Comparison of ENCODE assay signal across 8 mouse cellular contexts in genomic region chr2:118763469-118763868, GRCm38 (mm10). TPM values are rescaled to one million over a fixed set of nuclear protein-coding genes. Genes with fewer than 3 reads are reported as not detected.
DNase-seq lines count a peak whose midpoint lies in the region; ATAC-seq and TF ChIP-seq lines count a peak whose summit lies in the region.

No protein-coding gene starts in this region.

- H3K9ac ChIP-seq in stomach, embryonic 16.5 days (ENCODE audit: low read length), result no peak overlapping the region; the same call in 1 of the 2 replicates

- peaks cover 27% of the 10 kb centered on the region for H3K4me1 ChIP-seq in brown adipose tissue, adult 24 weeks (ENCODE audit: control insufficient read depth, insufficient read depth, insufficient read length, low read length)
- H3K4me1 ChIP-seq in stomach, embryonic 16.5 days (ENCODE audit: control insufficient read depth, insufficient read depth, low read length), result peaks cover 41% of the 10 kb centered on the region

- intact Hi-C loops in left cerebral cortex, adult 2 months (cut with DNase I), result loop anchor here (5.0 kb wide), 1 partner anchor 119 kb away; no protein-coding TSS in a partner anchor
- intact Hi-C loops in heart, postnatal 36 days (cut with DNase I), result loop anchor here (5.0 kb wide), 1 partner anchor 214 kb away; no protein-coding TSS in a partner anchor
- intact Hi-C loops in left cerebral cortex, postnatal 25 days (cut with DNase I), result loop anchor here (2.0 kb wide), 1 partner anchor 119 kb away; no protein-coding TSS in a partner anchor

- H3K27ac ChIP-seq in left cerebral cortex, adult 2 months, result peak overlapping the region; percentile 87
- H3K27ac ChIP-seq in brown adipose tissue, adult 24 weeks (replicated peaks; ENCODE audit: low read depth, low read length), result peak overlapping the region; percentile 89
- peak overlapping the region; percentile 98 for H3K27ac ChIP-seq in stomach, embryonic 16.5 days (ENCODE audit: low read length)

- TF ChIP-seq CTCF in left cerebral cortex, adult 2 months (IDR thresholded peaks at IDR 0.05), result no peak

- no peaks in the 10 kb centered on the region for H3K9me3 ChIP-seq in stomach, embryonic 16.5 days (replicated peaks; ENCODE audit: control insufficient read depth, low read length)

- no peak overlapping the region for H3K4me3 ChIP-seq in left cerebral cortex, adult 2 months
- no peak overlapping the region for H3K4me3 ChIP-seq in brown adipose tissue, adult 24 weeks (ENCODE audit: insufficient read depth, low read depth, low read length)
- no peak overlapping the region for H3K4me3 ChIP-seq in stomach, embryonic 16.5 days (replicated peaks; ENCODE audit: low read length)

- H3K4me2 ChIP-seq in stomach, embryonic 16.5 days (ENCODE audit: low read depth, low read length), result no peak overlapping the region

- DNase-seq in left cerebral cortex, adult 2 months (ENCODE audit: extremely low spot score in 1 of 2, low spot score in 2 of 2), result peak; percentile 46 to 55
- DNase-seq in left cerebral cortex, adult 8-10 months (ENCODE audit: low spot score in 2 of 2), result no peak
- DNase-seq in heart, postnatal 36 days, result peak; percentile 46 to 49
- peak; percentile 44 to 87 for DNase-seq in left cerebral cortex, postnatal 25 days (ENCODE audit: low spot score in 2 of 2)
- no peak for DNase-seq in cerebellum, postnatal 14 days
- no peak for DNase-seq in adrenal gland, adult 8-10 months

- WGBS in stomach, embryonic 16.5 days, result 57% methylated on average over 7 of the region's 7 CpGs

- no peak for ATAC-seq in stomach, embryonic 16.5 days (ENCODE audit: insufficient read depth, low FRiP score)

- H3K36me3 ChIP-seq in stomach, embryonic 16.5 days (ENCODE audit: control insufficient read depth, insufficient read depth, low read length), result no peaks in the 10 kb centered on the region

- H3K27me3 ChIP-seq in stomach, embryonic 16.5 days (ENCODE audit: control insufficient read depth, insufficient read depth, low read length), result no peaks in the 10 kb centered on the region

RNA-seq across cellular contexts. Expression of gene Ccdc9b, which starts 1.0 kb away (rescaled TPM):
- 1 to 10 TPM; 4.0 to 4.7 TPM for total RNA-seq in left cerebral cortex, adult 2 months (2021)
- total RNA-seq in left cerebral cortex, adult 8-10 months (2022), result 1 to 10 TPM; 4.2 to 6.3 (median 5.7) TPM
- 4.0 and 4.8 TPM in 2 replicates for polyA plus RNA-seq in brown adipose tissue, adult 24 weeks (2012; ENCODE audit: insufficient read depth, insufficient read length, missing spikeins)
- total RNA-seq in heart, postnatal 36 days (2021), result 10 to 100 TPM; 24.1 to 28.3 TPM
- total RNA-seq in left cerebral cortex, postnatal 25 days (2021), result 1 to 10 TPM; 3.7 to 3.8 TPM
- polyA plus RNA-seq in stomach, embryonic 16.5 days (2015; fragmentation: Nextera tagmentation; extraction: Ambion mirVana), result 2.9 and 4.0 TPM in 2 replicates
- total RNA-seq in adrenal gland, adult 8-10 months (2022), result 10 to 100 TPM in 2 of 4 experiments, 1 to 10 TPM in 2; 5.3 to 18.8 (median 11.2) TPM

RNA-seq across cellular contexts. Expression of gene Phgr1, which starts 9.1 kb away (rescaled TPM):
- total RNA-seq in left cerebral cortex, adult 2 months (2021), result not detected
- not detected for total RNA-seq in left cerebral cortex, adult 8-10 months (2022)
- not detected in 2 replicates for polyA plus RNA-seq in brown adipose tissue, adult 24 weeks (2012; ENCODE audit: insufficient read depth, insufficient read length, missing spikeins)
- not detected for total RNA-seq in heart, postnatal 36 days (2021)
- total RNA-seq in left cerebral cortex, postnatal 25 days (2021), result not detected
- polyA plus RNA-seq in stomach, embryonic 16.5 days (2015; fragmentation: Nextera tagmentation; extraction: Ambion mirVana), result 22.2 and 38.3 TPM in 2 replicates
- total RNA-seq in adrenal gland, adult 8-10 months (2022), result not detected

RNA-seq across cellular contexts. Expression of gene Disp2, which starts 16.1 kb away (rescaled TPM):
- total RNA-seq in left cerebral cortex, adult 2 months (2021), result 100 to 1,000 TPM; 197 to 209 TPM
- total RNA-seq in left cerebral cortex, adult 8-10 months (2022), result 100 to 1,000 TPM; 179 to 192 (median 185) TPM
- polyA plus RNA-seq in brown adipose tissue, adult 24 weeks (2012; ENCODE audit: insufficient read depth, insufficient read length, missing spikeins), result 0.32 and 0.38 TPM in 2 replicates
- under 1 TPM; 0.03 to 0.06 TPM for total RNA-seq in heart, postnatal 36 days (2021)
- 100 to 1,000 TPM; 186 to 188 TPM for total RNA-seq in left cerebral cortex, postnatal 25 days (2021)
- 2.1 and 2.5 TPM in 2 replicates for polyA plus RNA-seq in stomach, embryonic 16.5 days (2015; fragmentation: Nextera tagmentation; extraction: Ambion mirVana)
- total RNA-seq in adrenal gland, adult 8-10 months (2022), result 10 to 100 TPM; 43.7 to 68.9 (median 51.7) TPM

RNA-seq across cellular contexts. Expression of gene Inafm2, which starts 17.9 kb away (rescaled TPM):
- 10 to 100 TPM; 42.7 to 47.9 TPM for total RNA-seq in left cerebral cortex, adult 2 months (2021)
- total RNA-seq in left cerebral cortex, adult 8-10 months (2022), result 10 to 100 TPM; 45.3 to 49.6 (median 47.4) TPM
- polyA plus RNA-seq in brown adipose tissue, adult 24 weeks (2012; ENCODE audit: insufficient read depth, insufficient read length, missing spikeins), result 41.7 and 48.7 TPM in 2 replicates
- 10 to 100 TPM; 27.2 to 29.6 TPM for total RNA-seq in heart, postnatal 36 days (2021)
- total RNA-seq in left cerebral cortex, postnatal 25 days (2021), result 10 to 100 TPM; 38.3 to 39.7 TPM
- polyA plus RNA-seq in stomach, embryonic 16.5 days (2015; fragmentation: Nextera tagmentation; extraction: Ambion mirVana), result 26.0 and 28.5 TPM in 2 replicates
- total RNA-seq in adrenal gland, adult 8-10 months (2022), result 10 to 100 TPM; 36.3 to 48.6 (median 39.9) TPM

RNA-seq across cellular contexts. Expression of gene Plcb2, which starts 35.2 kb away (rescaled TPM):
- 1 to 10 TPM; 2.3 to 3.2 TPM for total RNA-seq in left cerebral cortex, adult 2 months (2021)
- 1 to 10 TPM; 2.9 to 5.7 (median 4.3) TPM for total RNA-seq in left cerebral cortex, adult 8-10 months (2022)
- 0.67 and 0.71 TPM in 2 replicates for polyA plus RNA-seq in brown adipose tissue, adult 24 weeks (2012; ENCODE audit: insufficient read depth, insufficient read length, missing spikeins)
- total RNA-seq in heart, postnatal 36 days (2021), result 1 to 10 TPM; 1.9 to 2.7 TPM
- total RNA-seq in left cerebral cortex, postnatal 25 days (2021), result 1 to 10 TPM; 2.1 to 2.6 TPM
- 1.4 and 2.0 TPM in 2 replicates for polyA plus RNA-seq in stomach, embryonic 16.5 days (2015; fragmentation: Nextera tagmentation; extraction: Ambion mirVana)
- total RNA-seq in adrenal gland, adult 8-10 months (2022), result 1 to 10 TPM; 2.0 to 4.1 (median 3.0) TPM

Comparison
In these comparisons a context has a peak if more than half of its experiments do, and no peak if none do; other contexts are left out.
1. DNase-seq: peak in left cerebral cortex, adult 2 months (2 of 2), heart, postnatal 36 days (2 of 2) and left cerebral cortex, postnatal 25 days (2 of 2); none in left cerebral cortex, adult 8-10 months (0 of 2), cerebellum, postnatal 14 days (0 of 2) and adrenal gland, adult 8-10 months (single experiment).
2. RNA of gene Disp2, which starts 16.1 kb away (total RNA-seq): 197 to 209 TPM in left cerebral cortex, adult 2 months, 186 to 188 TPM in left cerebral cortex, postnatal 25 days, 179 to 192 TPM in left cerebral cortex, adult 8-10 months and 43.7 to 68.9 TPM in adrenal gland, adult 8-10 months; 0.03 to 0.06 TPM in heart, postnatal 36 days; every median in the first group is over 10 times any median in the second.
3. Peak in every context shown above with its lines, with median percentiles within 50 percentile points of each other: H3K27ac ChIP-seq.